Mouse (Mus musculus): ENCODE results near the gene Gpatch3. TPM values are rescaled to one million over a fixed set of nuclear protein-coding genes. Genes with fewer than 3 reads are reported as not detected.

Gene Gpatch3
- total and polyA plus RNA-seq, 3 experiments = 1.9 to 5.0 (median 3.4) TPM

DNA sequence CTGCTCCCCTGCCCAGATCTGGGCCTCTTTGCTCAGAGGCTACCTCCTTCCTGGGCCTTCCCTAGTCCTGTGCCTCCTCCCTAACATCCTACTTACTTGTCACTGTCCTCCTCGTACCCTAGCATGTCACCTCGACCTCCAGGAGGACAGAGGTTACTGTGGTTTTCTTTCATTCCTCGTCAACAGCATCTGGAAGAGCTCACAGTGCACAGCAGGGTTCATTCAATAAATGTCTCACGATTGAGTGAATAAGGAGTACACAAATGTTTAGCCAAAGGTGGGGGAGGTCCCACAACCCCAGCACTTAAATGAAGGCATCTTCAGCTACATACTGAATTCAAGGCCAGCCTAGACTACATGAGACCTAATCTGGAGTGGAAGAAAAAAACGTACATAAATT lies 51.7 kb downstream of the Gpatch3 start:
- no peak overlapping the region for H3K4me3 ChIP-seq
- WGBS = 50% methylated on average over 5 of the region's 5 CpGs
- H3K27ac ChIP-seq = peak overlapping the region; percentile 96
- H3K27me3 ChIP-seq (ENCODE audit: control insufficient read depth, insufficient read depth, low read length) = no peaks in the 10 kb centered on the region
- peaks cover 7% of the 10 kb centered on the region for H3K79me2 ChIP-seq (replicated peaks; ENCODE audit: control insufficient read depth, insufficient read depth, low read length)
- intact Hi-C loops (cut with DNase I) = no loop called here
- TF ChIP-seq EP300 (IDR thresholded peaks at IDR 0.05; ENCODE audit: insufficient read depth, low read depth, low read length) (no peak), POLR2A (IDR thresholded peaks at IDR 0.05; ENCODE audit: insufficient read depth, low read depth, low read length) (no peak), CTCF (IDR thresholded peaks at IDR 0.05) (no peak)
- no peak for DNase-seq
- H3K36me3 ChIP-seq (ENCODE audit: control insufficient read depth, insufficient read depth, low read length) = peaks cover 8% of the 10 kb centered on the region
- H3K4me1 ChIP-seq (ENCODE audit: control insufficient read depth, insufficient read depth, low read length) = peaks cover 26% of the 10 kb centered on the region
- peak overlapping the region; percentile 30 for H3K9ac ChIP-seq (ENCODE audit: low read depth, low read length)

GRCm38 (mm10) chr4:133626621-133627020 lies 52.1 kb downstream of the Gpatch3 start:
- TF ChIP-seq POLR2A (IDR thresholded peaks at IDR 0.05; ENCODE audit: insufficient read depth, low read depth, low read length) = no peak
- TF ChIP-seq EP300 (IDR thresholded peaks at IDR 0.05; ENCODE audit: insufficient read depth, low read depth, low read length) = no peak
- intact Hi-C loops (cut with DNase I) = no loop called here
- peak overlapping the region; percentile 96 for H3K27ac ChIP-seq
- peaks cover 28% of the 10 kb centered on the region for H3K4me1 ChIP-seq (ENCODE audit: control insufficient read depth, insufficient read depth, low read length)
- no peak overlapping the region for H3K9ac ChIP-seq (ENCODE audit: low read depth, low read length)
- 86% methylated on average over 9 of the region's 9 CpGs for WGBS
- no peak overlapping the region for H3K4me3 ChIP-seq
- peaks cover 7% of the 10 kb centered on the region for H3K79me2 ChIP-seq (replicated peaks; ENCODE audit: control insufficient read depth, insufficient read depth, low read length)
- DNase-seq = no peak
- H3K36me3 ChIP-seq (ENCODE audit: control insufficient read depth, insufficient read depth, low read length) = peaks cover 8% of the 10 kb centered on the region
- H3K27me3 ChIP-seq (ENCODE audit: control insufficient read depth, insufficient read depth, low read length) = no peaks in the 10 kb centered on the region

GRCm38 (mm10) chr4:133627039-133627438 lies 52.5 kb downstream of the Gpatch3 start:
- Histone ChIP-seq H3K9ac (ENCODE audit: low read depth, low read length) (no peak overlapping the region), H3K4me1 (ENCODE audit: control insufficient read depth, insufficient read depth, low read length) (peaks cover 27% of the 10 kb centered on the region), H3K27me3 (ENCODE audit: control insufficient read depth, insufficient read depth, low read length) (no peaks in the 10 kb centered on the region), H3K79me2 (replicated peaks; ENCODE audit: control insufficient read depth, insufficient read depth, low read length) (peaks cover 7% of the 10 kb centered on the region), H3K4me3 (no peak overlapping the region), H3K27ac (peak overlapping the region; percentile 96), H3K36me3 (ENCODE audit: control insufficient read depth, insufficient read depth, low read length) (peaks cover 8% of the 10 kb centered on the region)
- 88% methylated on average over 14 of the region's 14 CpGs for WGBS
- TF ChIP-seq POLR2A (IDR thresholded peaks at IDR 0.05; ENCODE audit: insufficient read depth, low read depth, low read length) (no peak), EP300 (IDR thresholded peaks at IDR 0.05; ENCODE audit: insufficient read depth, low read depth, low read length) (no peak), CTCF (IDR thresholded peaks at IDR 0.05) (no peak)
- DNase-seq = no peak
- intact Hi-C loops (cut with DNase I) = no loop called here

- no peak overlapping the region for H3K4me3 ChIP-seq
- no peak overlapping the region for H3K27ac ChIP-seq
- 70% methylated on average over 2 of the region's 2 CpGs for WGBS
- peaks cover 7% of the 10 kb centered on the region for H3K79me2 ChIP-seq (replicated peaks; ENCODE audit: control insufficient read depth, insufficient read depth, low read length)
- TF ChIP-seq CTCF (IDR thresholded peaks at IDR 0.05) = no peak
- TF ChIP-seq EP300 (IDR thresholded peaks at IDR 0.05; ENCODE audit: insufficient read depth, low read depth, low read length) = no peak
- TF ChIP-seq POLR2A (IDR thresholded peaks at IDR 0.05; ENCODE audit: insufficient read depth, low read depth, low read length) = no peak
- H3K9ac ChIP-seq (ENCODE audit: low read depth, low read length) = no peak overlapping the region
- peaks cover 28% of the 10 kb centered on the region for H3K4me1 ChIP-seq (ENCODE audit: control insufficient read depth, insufficient read depth, low read length)
- intact Hi-C loops (cut with DNase I) = no loop called here
- no peak for DNase-seq
- H3K36me3 ChIP-seq (ENCODE audit: control insufficient read depth, insufficient read depth, low read length) = peaks cover 8% of the 10 kb centered on the region
- H3K27me3 ChIP-seq (ENCODE audit: control insufficient read depth, insufficient read depth, low read length) = no peaks in the 10 kb centered on the region
Observed at GRCm38 (mm10) chr4:133628517-133628916, 54.0 kb downstream of the Gpatch3 start.

DNA sequence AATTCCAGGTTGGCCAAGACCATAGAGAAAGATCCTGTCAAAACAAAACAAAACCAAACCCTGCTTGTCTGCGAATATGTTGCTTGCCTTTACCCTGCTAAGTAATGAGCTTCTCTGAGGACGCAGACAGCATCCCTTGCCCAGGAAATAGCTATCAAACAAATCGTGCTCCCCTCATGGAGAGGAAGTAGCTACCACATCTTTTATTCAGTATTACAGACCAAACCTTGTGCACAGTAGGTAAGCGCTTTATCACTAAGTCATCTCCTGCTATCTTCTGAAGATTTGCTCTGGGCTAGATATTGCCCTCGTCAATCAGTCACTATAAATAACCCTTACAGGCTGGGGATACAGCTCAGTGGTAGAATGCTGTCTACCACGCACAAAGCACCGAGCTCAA lies 54.6 kb downstream of the Gpatch3 start:
- Histone ChIP-seq H3K79me2 (replicated peaks; ENCODE audit: control insufficient read depth, insufficient read depth, low read length) (peaks cover 6% of the 10 kb centered on the region), H3K27me3 (ENCODE audit: control insufficient read depth, insufficient read depth, low read length) (no peaks in the 10 kb centered on the region), H3K4me3 (no peak overlapping the region), H3K36me3 (ENCODE audit: control insufficient read depth, insufficient read depth, low read length) (peaks cover 6% of the 10 kb centered on the region), H3K9ac (ENCODE audit: low read depth, low read length) (no peak overlapping the region), H3K27ac (peak overlapping the region; percentile 47), H3K4me1 (ENCODE audit: control insufficient read depth, insufficient read depth, low read length) (peaks cover 28% of the 10 kb centered on the region)
- DNase-seq = no peak
- no peak for TF ChIP-seq CTCF (IDR thresholded peaks at IDR 0.05)
- no peak for TF ChIP-seq POLR2A (IDR thresholded peaks at IDR 0.05; ENCODE audit: insufficient read depth, low read depth, low read length)
- TF ChIP-seq EP300 (IDR thresholded peaks at IDR 0.05; ENCODE audit: insufficient read depth, low read depth, low read length) = no peak
- WGBS = 64% methylated on average over 7 of the region's 7 CpGs
- intact Hi-C loops (cut with DNase I) = no loop called here

- Histone ChIP-seq H3K9ac (ENCODE audit: low read depth, low read length) (peak overlapping the region; percentile 45), H3K79me2 (replicated peaks; ENCODE audit: control insufficient read depth, insufficient read depth, low read length) (peaks cover 6% of the 10 kb centered on the region), H3K36me3 (ENCODE audit: control insufficient read depth, insufficient read depth, low read length) (peaks cover 4% of the 10 kb centered on the region), H3K4me3 (peak overlapping the region; percentile 64; the same call in 1 of the 2 replicates), H3K27me3 (ENCODE audit: control insufficient read depth, insufficient read depth, low read length) (no peaks in the 10 kb centered on the region), H3K4me1 (ENCODE audit: control insufficient read depth, insufficient read depth, low read length) (peaks cover 21% of the 10 kb centered on the region), H3K27ac (peak overlapping the region; percentile 82)
- TF ChIP-seq CTCF (IDR thresholded peaks at IDR 0.05) = no peak
- TF ChIP-seq POLR2A (IDR thresholded peaks at IDR 0.05; ENCODE audit: insufficient read depth, low read depth, low read length) = no peak
- no peak for TF ChIP-seq EP300 (IDR thresholded peaks at IDR 0.05; ENCODE audit: insufficient read depth, low read depth, low read length)
- no peak for DNase-seq
- intact Hi-C loops (cut with DNase I) = loop anchor here (5.0 kb wide), 1 partner anchor 33 kb away; no protein-coding TSS in a partner anchor
- WGBS = 72% methylated on average over 8 of the region's 8 CpGs
Observed at GRCm38 (mm10) chr4:133630326-133630920, 55.9 kb downstream of the Gpatch3 start.

Data from heart, adult 2 months (tissue).